Mouse (Mus musculus) liver, embryonic 14.5 days (tissue): ENCODE results near the gene Tdrd7.
A peak's percentile ranks its signal among the peaks of the same experiment; 100 is the strongest.

Experiments used
- CTCF ChIP-seq: IDR thresholded peaks from 2 replicates; pipeline ENCODE4 v1.5.1; 2016; ENCODE audit warnings: antibody characterized with exemption, low read depth, control low read depth
- EP300 ChIP-seq: IDR thresholded peaks from 2 replicates; pipeline ENCODE4 v1.6.1; 2016; ENCODE audit warnings: antibody characterized with exemption, low read depth

GRCm38 (mm10) chr4:46008142-46008793 lies 43.1 kb downstream of the Tdrd7 start:
- no peak for TF ChIP-seq EP300
- TF ChIP-seq CTCF: peak; percentile 52
